Mouse (Mus musculus) hindbrain, embryonic 12.5 days (tissue): ENCODE measurements at regions not wholly inside any gene's neighbourhood (a gene's known extent, or its start where the extent isn't known, plus 50 kb on each side); places are given as distances from the start of the nearest gene placed in this dataset.

Source experiments
- ATAC-seq: fragments of 200-750 bp; cut with Nextera tagmentation; 2 replicates; pipeline ENCODE4 v1.8.0; 2017; ENCODE audit warnings: moderate TSS enrichment; ENCODE audit not compliant: low FRiP score
- H3K27ac ChIP-seq: fragments of 300-500 bp; sonication (generic); 2 replicates; pipeline ENCODE4 v1.5.1; 2016; ENCODE audit warnings: mild to moderate bottlenecking
- H3K27me3 ChIP-seq: fragments of 300-500 bp; sonication (generic); 2 replicates; pipeline ENCODE4 v1.6.1; 2016; ENCODE audit warnings: mild to moderate bottlenecking
- H3K36me3 ChIP-seq: fragments of 300-500 bp; sonication (generic); 2 replicates; pipeline ENCODE4 v1.6.1; 2016; ENCODE audit warnings: mild to moderate bottlenecking
- H3K4me1 ChIP-seq: fragments of 300-500 bp; sonication (generic); 2 replicates; pipeline ENCODE4 v1.6.1; 2016
- H3K4me2 ChIP-seq: fragments of 300-500 bp; sonication (generic); replicated peaks from 2 replicates; pipeline ENCODE4 v1.6.1; 2016; ENCODE audit warnings: mild to moderate bottlenecking
- H3K4me3 ChIP-seq: fragments of 300-500 bp; sonication (generic); 2 replicates; pipeline ENCODE4 v1.5.1; 2016; ENCODE audit warnings: mild to moderate bottlenecking
- H3K9ac ChIP-seq: fragments of 300-500 bp; sonication (generic); 2 replicates; pipeline ENCODE4 v1.6.1; 2016; ENCODE audit warnings: mild to moderate bottlenecking, moderate library complexity
- H3K9me3 ChIP-seq: fragments of 300-500 bp; sonication (generic); replicated peaks from 2 replicates; pipeline ENCODE4 v1.6.1; 2016; ENCODE audit warnings: mild to moderate bottlenecking
- WGBS: fragments of 180-500 bp; shearing (Covaris S2); methylation state at CpG from one replicate; pipeline ENCODE4 v1.1.7; 2016; 5-methylcytosine and 5-hydroxymethylcytosine counted together

GRCm38 (mm10) chr13:71064590-71065307, 223.1 kb upstream of the Adamts16 start:
- WGBS, result 74% methylated on average over 8 of the region's 8 CpGs
- H3K27ac ChIP-seq, result no peak overlapping the region

DNA sequence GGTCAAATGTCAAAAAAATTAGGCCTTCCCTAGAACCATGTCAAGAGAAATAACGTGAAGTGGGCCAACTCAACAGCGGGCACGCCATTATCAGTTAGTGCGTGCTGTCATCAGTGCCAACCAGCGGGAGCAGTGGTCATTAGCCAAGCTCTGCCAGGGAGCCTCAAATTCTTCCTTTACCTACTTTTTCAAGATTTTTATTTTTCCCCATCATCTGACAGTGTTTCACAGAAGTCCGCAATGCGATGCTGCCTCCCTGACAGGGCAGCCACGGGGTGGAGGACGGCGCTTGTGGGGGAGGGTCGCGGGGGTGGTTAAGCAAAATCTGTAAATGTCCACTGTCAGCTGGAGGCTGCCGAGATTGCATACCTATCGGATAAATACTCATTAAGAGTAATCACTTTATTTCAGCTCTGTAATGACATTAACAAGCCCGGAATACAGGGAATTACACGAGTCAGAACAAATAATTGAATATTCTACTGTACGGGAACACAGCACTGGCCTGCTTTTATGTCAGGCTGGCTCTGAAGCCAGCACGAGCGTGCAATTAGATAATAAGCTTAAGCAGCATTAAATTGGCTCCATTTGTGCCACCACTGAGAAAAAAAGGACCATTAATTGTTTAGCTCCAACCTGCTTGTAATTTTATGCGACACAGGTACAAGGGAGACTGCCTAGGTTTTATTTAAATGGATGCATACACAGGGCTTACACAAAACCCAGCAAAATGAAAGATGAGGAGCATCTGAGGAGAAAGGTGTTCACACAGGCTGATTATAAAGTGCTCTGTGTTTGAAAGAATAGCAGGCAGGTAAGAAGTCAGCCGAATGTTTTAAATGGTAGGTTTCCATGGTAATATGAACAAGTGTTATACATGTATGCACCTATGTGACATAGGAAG, 212.0 kb upstream of the Adamts16 start:
- peaks cover 3% of the 10 kb centered on the region; the same call in 1 of the 2 replicates for H3K27me3 ChIP-seq
- H3K4me2 ChIP-seq, result no peak overlapping the region
- no peaks in the 10 kb centered on the region for H3K36me3 ChIP-seq
- ATAC-seq, result peak; percentile 43; the same call in 1 of the 2 replicates
- H3K4me1 ChIP-seq, result 0 out of 2 replicates have a peak, but pooled peaks cover 5% of the 10 kb centered on the region
- H3K9me3 ChIP-seq, result no peaks in the 10 kb centered on the region
- H3K27ac ChIP-seq, result no peak overlapping the region
- no peak overlapping the region for H3K9ac ChIP-seq
- 78% methylated on average over 21 of the region's 21 CpGs for WGBS
- no peak overlapping the region for H3K4me3 ChIP-seq

More at GRCm38 (mm10) chr13:71064590-71065307, 223.1 kb upstream of the Adamts16 start:
- H3K4me3 ChIP-seq, result no peak overlapping the region
- no peaks in the 10 kb centered on the region for H3K36me3 ChIP-seq
- no peak overlapping the region for H3K4me2 ChIP-seq
- H3K27me3 ChIP-seq, result no peaks in the 10 kb centered on the region
- H3K4me1 ChIP-seq, result peaks cover 18% of the 10 kb centered on the region
- no peak overlapping the region for H3K9ac ChIP-seq
- H3K9me3 ChIP-seq, result no peaks in the 10 kb centered on the region
- ATAC-seq, result no peak

DNA sequence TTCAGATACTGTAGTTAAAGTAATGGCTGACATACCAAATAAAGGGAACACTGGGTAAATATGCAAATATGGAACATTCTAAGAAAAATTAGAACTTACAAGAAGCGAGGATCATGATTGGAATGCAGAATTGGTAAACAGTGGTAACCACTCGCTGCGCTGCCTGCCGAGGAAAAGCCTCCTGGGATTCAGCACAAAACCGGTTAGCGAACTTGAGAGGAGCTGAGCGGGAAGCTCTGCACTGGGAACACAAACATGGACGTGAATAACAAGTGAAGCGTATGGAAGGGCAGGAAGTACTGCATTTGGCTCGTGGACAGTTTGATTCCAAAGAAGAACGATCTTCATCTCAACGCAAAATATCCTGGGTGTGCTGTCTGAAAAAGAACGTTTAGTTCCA, 209.0 kb upstream of the Adamts16 start:
- H3K9me3 ChIP-seq, result no peaks in the 10 kb centered on the region

GRCm38 (mm10) chr13:71036000-71036399, 194.4 kb upstream of the Adamts16 start:
- 76% methylated on average over 8 of the region's 8 CpGs for WGBS
- no peaks in the 10 kb centered on the region for H3K36me3 ChIP-seq
- ATAC-seq, result no peak

More for the DNA sequence above, 209.0 kb upstream of the Adamts16 start:
- Histone ChIP-seq H3K27ac (no peak overlapping the region), H3K27me3 (peaks cover 3% of the 10 kb centered on the region; the same call in 1 of the 2 replicates), H3K36me3 (no peaks in the 10 kb centered on the region), H3K9ac (no peak overlapping the region), H3K4me2 (no peak overlapping the region), H3K4me3 (no peak overlapping the region), H3K4me1 (0 out of 2 replicates have a peak, but pooled peaks cover 5% of the 10 kb centered on the region)
- ATAC-seq, result no peak
- 39% methylated on average over 13 of the region's 13 CpGs for WGBS

GRCm38 (mm10) chr13:71034926-71035687, 193.5 kb upstream of the Adamts16 start:
- peak; percentile 72 for ATAC-seq

More at GRCm38 (mm10) chr13:71036000-71036399, 194.4 kb upstream of the Adamts16 start:
- Histone ChIP-seq H3K4me2 (no peak overlapping the region), H3K27ac (no peak overlapping the region), H3K4me3 (no peak overlapping the region), H3K27me3 (no peaks in the 10 kb centered on the region), H3K9me3 (no peaks in the 10 kb centered on the region), H3K4me1 (no peaks in the 10 kb centered on the region; the same call in 1 of the 2 replicates), H3K9ac (no peak overlapping the region)

DNA sequence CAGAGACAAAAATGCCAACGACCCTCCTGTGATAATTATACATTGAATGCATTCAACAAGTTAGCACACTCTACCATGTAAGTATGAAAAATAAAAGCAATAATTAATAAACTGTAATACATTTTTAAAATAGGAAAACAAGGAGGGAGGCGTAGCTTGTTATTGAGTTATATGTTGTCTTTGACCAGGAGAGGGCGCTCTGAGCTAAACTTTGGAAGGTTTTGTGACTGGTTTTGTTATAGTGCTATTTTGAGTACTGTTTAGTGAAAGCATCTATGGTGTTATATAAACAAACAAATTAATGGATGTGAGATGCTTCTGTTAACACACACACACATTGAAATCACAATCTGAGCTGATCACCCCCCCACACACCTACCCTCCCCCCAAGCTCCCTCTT, 166.6 kb upstream of the Adamts16 start:
- no peak for ATAC-seq
- no peaks in the 10 kb centered on the region for H3K9me3 ChIP-seq
- H3K27ac ChIP-seq, result no peak overlapping the region
- no peaks in the 10 kb centered on the region for H3K4me1 ChIP-seq
- H3K4me2 ChIP-seq, result no peak overlapping the region
- H3K27me3 ChIP-seq, result peaks cover 12% of the 10 kb centered on the region; the same call in 1 of the 2 replicates
- H3K36me3 ChIP-seq, result no peaks in the 10 kb centered on the region
- WGBS, result 19% methylated on average over 3 of the region's 3 CpGs
- no peak overlapping the region for H3K4me3 ChIP-seq
- H3K9ac ChIP-seq, result no peak overlapping the region

More at GRCm38 (mm10) chr13:71034926-71035687, 193.5 kb upstream of the Adamts16 start:
- H3K36me3 ChIP-seq, result no peaks in the 10 kb centered on the region
- no peaks in the 10 kb centered on the region for H3K9me3 ChIP-seq
- no peaks in the 10 kb centered on the region; the same call in 1 of the 2 replicates for H3K4me1 ChIP-seq
- H3K4me3 ChIP-seq, result no peak overlapping the region
- H3K9ac ChIP-seq, result no peak overlapping the region
- peak overlapping the region; percentile 67 for H3K27ac ChIP-seq
- WGBS, result 58% methylated on average over 13 of the region's 13 CpGs
- H3K27me3 ChIP-seq, result no peaks in the 10 kb centered on the region
- H3K4me2 ChIP-seq, result no peak overlapping the region

GRCm38 (mm10) chr13:71006117-71006516, 164.5 kb upstream of the Adamts16 start:
- WGBS, result 9% methylated on average over 1 of the region's 1 CpGs
- Histone ChIP-seq H3K4me3 (no peak overlapping the region), H3K4me1 (no peaks in the 10 kb centered on the region), H3K27ac (no peak overlapping the region), H3K9me3 (no peaks in the 10 kb centered on the region), H3K4me2 (no peak overlapping the region), H3K27me3 (peaks cover 12% of the 10 kb centered on the region; the same call in 1 of the 2 replicates), H3K36me3 (no peaks in the 10 kb centered on the region), H3K9ac (no peak overlapping the region)
- ATAC-seq, result no peak

DNA sequence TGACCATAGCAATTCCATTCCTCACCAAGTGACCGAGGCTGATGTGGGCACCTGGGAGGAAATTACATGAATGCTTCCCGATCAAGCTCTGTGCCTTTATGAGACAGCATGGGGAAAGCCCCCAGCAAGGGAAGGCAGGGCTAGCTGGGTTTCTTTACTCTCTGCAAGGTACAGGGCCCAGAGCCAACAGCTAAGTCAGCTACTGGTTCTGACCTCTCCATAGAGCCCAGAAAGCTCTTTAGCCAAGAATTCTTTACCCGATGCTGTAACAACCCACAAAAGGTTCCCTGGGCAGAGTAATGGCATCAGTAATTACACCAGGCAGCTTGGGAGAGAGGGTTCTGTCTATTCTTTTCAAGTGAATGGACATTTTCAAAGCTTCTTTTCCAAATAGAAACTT, 161.9 kb upstream of the Adamts16 start:
- Histone ChIP-seq H3K27me3 (peaks cover 15% of the 10 kb centered on the region), H3K4me1 (peaks cover 6% of the 10 kb centered on the region; the same call in 1 of the 2 replicates), H3K27ac (no peak overlapping the region), H3K9ac (no peak overlapping the region), H3K4me2 (no peak overlapping the region), H3K4me3 (no peak overlapping the region), H3K9me3 (no peaks in the 10 kb centered on the region), H3K36me3 (no peaks in the 10 kb centered on the region)
- no peak for ATAC-seq
- 68% methylated on average over 3 of the region's 3 CpGs for WGBS

DNA sequence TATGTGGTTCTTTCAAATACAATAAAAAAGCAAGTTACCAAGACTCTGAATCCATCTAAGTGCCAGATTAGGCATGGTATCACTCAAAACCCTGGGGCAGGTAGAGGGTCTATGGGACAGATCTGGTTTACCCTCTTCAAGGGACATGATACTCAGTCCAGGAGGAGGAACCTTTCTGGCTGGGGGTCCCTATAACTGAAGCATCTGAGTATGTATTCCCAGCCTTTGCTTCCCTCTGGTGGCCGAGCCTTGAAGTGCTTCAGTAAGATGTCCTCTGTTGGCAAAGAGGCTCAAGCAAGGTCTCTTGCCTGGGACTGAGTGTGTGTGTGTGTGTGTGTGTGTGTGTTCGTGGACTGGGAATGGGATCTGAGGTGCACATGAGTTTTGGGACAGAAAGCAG, 159.7 kb upstream of the Adamts16 start:
- 14% methylated on average over 2 of the region's 2 CpGs for WGBS
- no peak overlapping the region for H3K27ac ChIP-seq

DNA sequence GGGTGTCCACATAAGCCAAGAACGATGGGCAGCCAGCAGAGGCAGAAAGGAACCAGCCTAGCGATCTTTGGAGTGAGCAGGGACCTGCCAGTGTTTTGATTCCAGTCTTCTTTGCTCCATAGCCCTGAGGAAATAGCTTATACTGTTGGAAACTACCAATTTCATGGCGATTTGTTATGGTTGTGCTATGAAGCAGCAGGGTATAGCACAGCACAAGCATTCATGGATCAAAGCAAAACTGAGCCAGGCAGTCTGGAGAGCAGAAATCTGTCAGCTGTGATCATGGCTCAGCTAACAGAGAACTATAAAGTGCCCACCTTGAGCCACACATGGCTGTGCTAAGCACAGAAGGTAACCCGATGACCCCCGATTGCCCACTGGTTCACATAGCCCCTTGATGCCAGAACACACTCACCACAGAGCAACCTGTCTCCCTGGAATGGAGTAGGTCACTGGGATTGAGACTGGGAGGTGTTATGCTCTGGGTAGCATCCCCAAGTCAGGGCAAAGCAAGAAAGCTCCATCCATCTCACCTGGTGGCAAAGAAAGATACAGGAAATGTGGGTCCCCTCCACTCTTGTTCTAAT, 158.9 kb upstream of the Adamts16 start:
- H3K27ac ChIP-seq, result no peak overlapping the region
- no peaks in the 10 kb centered on the region for H3K9me3 ChIP-seq
- H3K9ac ChIP-seq, result no peak overlapping the region
- H3K36me3 ChIP-seq, result no peaks in the 10 kb centered on the region
- no peak overlapping the region for H3K4me2 ChIP-seq
- peak; percentile 69 for ATAC-seq
- WGBS, result 52% methylated on average over 5 of the region's 5 CpGs
- H3K4me1 ChIP-seq, result peaks cover 6% of the 10 kb centered on the region; the same call in 1 of the 2 replicates
- H3K27me3 ChIP-seq, result peaks cover 3% of the 10 kb centered on the region
- no peak overlapping the region for H3K4me3 ChIP-seq

More for the DNA sequence above, 159.7 kb upstream of the Adamts16 start:
- no peak overlapping the region for H3K9ac ChIP-seq
- H3K9me3 ChIP-seq, result no peaks in the 10 kb centered on the region
- H3K36me3 ChIP-seq, result no peaks in the 10 kb centered on the region
- peak; percentile 61 for ATAC-seq
- H3K4me3 ChIP-seq, result no peak overlapping the region
- H3K4me1 ChIP-seq, result peaks cover 6% of the 10 kb centered on the region; the same call in 1 of the 2 replicates
- peaks cover 3% of the 10 kb centered on the region for H3K27me3 ChIP-seq
- H3K4me2 ChIP-seq, result no peak overlapping the region

DNA sequence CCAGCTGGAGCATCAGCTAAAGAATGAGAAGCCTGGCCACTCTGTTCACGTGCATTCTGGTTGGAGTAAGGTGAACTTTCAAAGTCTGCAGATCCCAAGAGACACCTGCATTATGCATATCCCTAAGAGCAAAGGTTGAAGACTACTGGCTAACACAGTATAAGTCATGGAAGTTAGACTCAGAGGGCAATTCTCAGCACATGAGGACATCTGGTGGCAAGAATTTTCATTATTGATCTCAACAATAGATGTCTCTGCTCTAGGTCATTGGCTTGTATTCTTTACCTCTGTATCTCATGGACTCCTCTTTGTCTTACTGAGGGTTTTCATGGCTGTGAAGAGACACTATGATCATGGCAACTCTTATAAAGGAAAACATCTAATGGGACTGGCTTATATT, 151.9 kb upstream of the Adamts16 start:
- Histone ChIP-seq H3K36me3 (no peaks in the 10 kb centered on the region), H3K27ac (no peak overlapping the region), H3K27me3 (no peaks in the 10 kb centered on the region; the same call in 1 of the 2 replicates), H3K4me2 (no peak overlapping the region), H3K4me1 (no peaks in the 10 kb centered on the region), H3K9me3 (no peaks in the 10 kb centered on the region), H3K9ac (no peak overlapping the region), H3K4me3 (no peak overlapping the region)
- no peak for ATAC-seq
- 68% methylated on average over 1 of the region's 1 CpGs for WGBS
